Mouse (Mus musculus) liver, embryonic 14.5 days (tissue): ENCODE results near the gene Lrmda. TPM values are rescaled to one million over a fixed set of nuclear protein-coding genes. Genes with fewer than 3 reads are reported as not detected.

ENCODE experiments used
- ATAC-seq: fragments of 200-750 bp; cut with Nextera tagmentation; 2 replicates; pipeline ENCODE4 v1.8.0; 2017; ENCODE audit warnings: moderate number of reproducible peaks, mild to moderate bottlenecking, moderate library complexity; ENCODE audit not compliant: insufficient read depth
- DNase-seq, 3 experiments: peaks; one replicate each; pipeline ENCODE4 v3.0.0-alpha.2; 2012 to 2013; ENCODE audit warnings: low read depth in 3 of 3, low spot score in 3 of 3
- H3K27ac ChIP-seq: fragments of 300-500 bp; sonication (generic); 2 replicates; pipeline ENCODE4 v1.5.1; 2014; ENCODE audit warnings: moderate library complexity, mild to moderate bottlenecking, control low read depth, inconsistent platforms
- H3K27me3 ChIP-seq: fragments of 300-500 bp; sonication (generic); 2 replicates; pipeline ENCODE4 v1.6.1; 2014; ENCODE audit warnings: mild to moderate bottlenecking, low read length, moderate library complexity; ENCODE audit not compliant: control insufficient read depth, insufficient read depth
- H3K36me3 ChIP-seq: fragments of 300-500 bp; sonication (generic); replicated peaks from 2 replicates; pipeline ENCODE4 v1.6.1; 2014; ENCODE audit warnings: low read depth; ENCODE audit not compliant: control insufficient read depth, insufficient read depth
- H3K4me1 ChIP-seq, 2 experiments: fragments of 200-500 bp in 1 of 2; fragments of 300-500 bp in 1 of 2; sonication (generic) in 1 of 2; replicated peaks; 2 replicates each; pipeline ENCODE4 v1.6.1; 2012 to 2014; ENCODE audit warnings: antibody characterized with exemption in 1 of 2, inconsistent platforms in 1 of 2, low read length in 1 of 2; ENCODE audit not compliant: control insufficient read depth in 2 of 2, insufficient read depth in 2 of 2
- H3K4me2 ChIP-seq: fragments of 300-500 bp; sonication (generic); 2 replicates; pipeline ENCODE4 v1.6.1; 2014; ENCODE audit warnings: low read depth, mild to moderate bottlenecking, control low read depth, moderate library complexity
- H3K4me3 ChIP-seq, 2 experiments: fragments of 200-500 bp in 1 of 2; fragments of 300-500 bp in 1 of 2; sonication (generic) in 1 of 2; 2 replicates each; pipeline ENCODE4 v1.5.1; 2012 to 2014; ENCODE audit warnings: low read depth in 2 of 2, low read length in 2 of 2, mild to moderate bottlenecking in 2 of 2, control low read depth in 1 of 2, inconsistent platforms in 1 of 2, moderate library complexity in 1 of 2; ENCODE audit not compliant: insufficient read depth in 1 of 2
- H3K9ac ChIP-seq: fragments of 300-500 bp; sonication (generic); replicated peaks from 2 replicates; pipeline ENCODE4 v1.6.1; 2014; ENCODE audit warnings: mild to moderate bottlenecking, control low read depth, moderate library complexity
- H3K9me3 ChIP-seq: fragments of 300-500 bp; sonication (generic); 2 replicates; pipeline ENCODE4 v1.6.1; 2016; ENCODE audit warnings: low read length, mixed read lengths; ENCODE audit not compliant: control insufficient read depth
- CTCF ChIP-seq: IDR thresholded peaks from 2 replicates; pipeline ENCODE4 v1.5.1; 2016; ENCODE audit warnings: antibody characterized with exemption, low read depth, control low read depth
- EP300 ChIP-seq: IDR thresholded peaks from 2 replicates; pipeline ENCODE4 v1.6.1; 2016; ENCODE audit warnings: antibody characterized with exemption, low read depth
- whole genome bisulfite sequencing: fragments of 180-500 bp; shearing (Covaris S2); extraction: QIAGEN DNeasy Blood & Tissue Kit; methylation state at CpG from one replicate; pipeline ENCODE4 v1.1.7; 2014; ENCODE audit not compliant: insufficient replicate concordance; 5-methylcytosine and 5-hydroxymethylcytosine counted together
- polyA plus RNA-seq, 2 experiments: library from polyadenylated mRNA; depleted of rRNA in 1 of 2; stranded (reverse) in 1 of 2; unstranded in 1 of 2; fragments of >200 nt; fragmentation: Nextera tagmentation in 1 of 2; extraction: Ambion mirVana in 1 of 2; gene quantifications; 2 replicates each; pipeline versions ENCODE4 v1.2.1 to v1.2.3; 2012 to 2014

Lrmda gene
- polyA plus RNA-seq, 2 experiments = 0.18 to 0.22 TPM

DNA sequence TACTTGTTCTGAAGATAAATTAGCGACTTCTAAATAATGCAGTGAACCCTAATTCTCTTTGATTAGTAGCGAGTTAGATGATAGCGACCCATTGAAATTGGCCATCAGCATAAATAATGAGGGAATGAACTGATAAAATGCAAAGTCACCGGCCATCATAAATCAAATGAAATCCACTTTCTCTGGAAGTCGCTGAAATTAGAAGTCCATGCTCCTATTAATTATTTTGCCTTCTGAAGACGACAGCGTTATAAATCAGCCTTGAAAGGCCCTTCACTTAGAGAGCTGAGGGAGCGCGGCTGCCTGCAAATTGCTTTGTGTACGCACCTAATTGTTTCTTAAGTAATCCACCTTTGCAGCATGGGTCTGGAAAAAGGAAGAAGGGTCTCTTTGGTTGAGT, 374.1 kb downstream of the Lrmda start:
- Histone ChIP-seq H3K4me2 (no peak overlapping the region), H3K36me3 (no peaks in the 10 kb centered on the region), H3K27ac (no peak overlapping the region), H3K9ac (no peak overlapping the region), H3K9me3 (no peaks in the 10 kb centered on the region), H3K4me3 (no peak overlapping the region), H3K4me1 (no peaks in the 10 kb centered on the region), H3K27me3 (no peaks in the 10 kb centered on the region)
- TF ChIP-seq EP300 (no peak), CTCF (no peak)
- no peak for ATAC-seq
- DNase-seq = no peak
- whole genome bisulfite sequencing = 71% methylated on average over 10 of the region's 10 CpGs

DNA sequence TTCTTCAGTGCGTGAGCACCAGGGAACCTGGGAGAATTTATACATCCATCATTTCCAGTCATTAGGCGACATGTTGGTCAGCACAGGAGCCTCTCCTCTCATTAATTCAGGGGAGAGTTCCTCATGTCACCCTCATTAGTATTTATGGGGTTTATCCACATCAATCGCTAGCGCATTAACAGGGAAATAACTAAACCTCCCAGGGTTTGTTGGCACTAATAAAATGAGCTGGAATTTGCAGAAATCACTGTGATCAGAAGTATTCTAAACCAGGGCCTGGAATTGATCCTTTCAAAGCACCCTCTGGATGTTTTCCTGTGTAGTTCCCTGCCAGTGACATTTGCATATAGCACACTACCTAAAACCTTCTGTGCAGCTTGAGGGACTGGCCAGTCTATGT, 382.9 kb downstream of the Lrmda start:
- no peak overlapping the region for H3K27ac ChIP-seq
- no peak overlapping the region for H3K4me2 ChIP-seq
- no peak overlapping the region for H3K9ac ChIP-seq
- H3K9me3 ChIP-seq = no peaks in the 10 kb centered on the region
- H3K27me3 ChIP-seq = no peaks in the 10 kb centered on the region
- no peaks in the 10 kb centered on the region for H3K36me3 ChIP-seq
- H3K4me1 ChIP-seq = no peaks in the 10 kb centered on the region
- TF ChIP-seq EP300 = no peak
- no peak for TF ChIP-seq CTCF
- DNase-seq = no peak
- H3K4me3 ChIP-seq = no peak overlapping the region
- 69% methylated on average over 4 of the region's 4 CpGs for WGBS
- no peak for ATAC-seq

DNA sequence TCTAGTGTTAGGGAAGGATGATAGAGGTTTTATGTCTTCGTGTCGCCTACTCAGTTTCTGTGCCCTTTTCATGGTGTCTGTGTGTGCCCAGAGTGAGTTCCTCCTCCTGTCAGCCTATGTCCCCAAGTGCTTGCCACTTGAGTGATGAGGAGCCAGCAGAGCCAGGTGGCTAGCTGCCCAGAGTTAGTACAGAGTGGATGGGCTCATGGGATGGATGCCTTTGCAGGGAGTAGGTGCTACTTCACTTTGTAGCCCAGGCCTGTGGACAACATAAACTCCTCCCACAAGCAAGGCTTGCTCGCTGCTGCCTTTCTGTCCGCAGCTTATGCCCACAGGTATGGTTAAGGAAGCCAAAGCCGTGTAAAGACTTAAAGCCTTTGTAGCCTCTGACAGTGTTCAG, 387.1 kb downstream of the Lrmda start:
- no peak for TF ChIP-seq CTCF
- TF ChIP-seq EP300 = no peak
- Histone ChIP-seq H3K4me3 (no peak overlapping the region), H3K27ac (no peak overlapping the region), H3K4me2 (no peak overlapping the region), H3K9me3 (no peaks in the 10 kb centered on the region), H3K27me3 (no peaks in the 10 kb centered on the region), H3K36me3 (no peaks in the 10 kb centered on the region), H3K9ac (no peak overlapping the region), H3K4me1 (no peaks in the 10 kb centered on the region)
- 53% methylated on average over 5 of the region's 5 CpGs for WGBS
- DNase-seq (no peak), ATAC-seq (no peak)

DNA sequence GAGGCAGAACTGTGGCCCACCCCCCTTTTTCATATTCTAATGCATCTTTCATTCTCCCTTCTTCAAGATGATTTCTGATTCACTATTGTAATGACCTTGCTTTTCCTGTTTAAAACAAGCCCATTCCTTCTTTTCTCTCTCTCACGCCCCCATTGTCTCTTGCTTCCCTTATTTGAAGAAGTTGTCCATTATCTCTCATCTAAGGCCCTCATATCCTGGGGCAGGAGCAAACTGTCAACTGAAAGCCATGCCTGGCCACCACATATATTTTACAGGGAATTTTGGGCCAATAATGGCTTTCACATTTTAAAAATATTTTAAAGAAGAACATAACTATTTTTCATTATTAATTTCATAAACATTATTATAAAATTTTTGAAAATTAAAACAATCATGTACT, 391.3 kb downstream of the Lrmda start:
- H3K4me2 ChIP-seq = no peak overlapping the region
- WGBS = 52% methylated on average over 1 of the region's 1 CpGs
- no peak for ATAC-seq

DNA sequence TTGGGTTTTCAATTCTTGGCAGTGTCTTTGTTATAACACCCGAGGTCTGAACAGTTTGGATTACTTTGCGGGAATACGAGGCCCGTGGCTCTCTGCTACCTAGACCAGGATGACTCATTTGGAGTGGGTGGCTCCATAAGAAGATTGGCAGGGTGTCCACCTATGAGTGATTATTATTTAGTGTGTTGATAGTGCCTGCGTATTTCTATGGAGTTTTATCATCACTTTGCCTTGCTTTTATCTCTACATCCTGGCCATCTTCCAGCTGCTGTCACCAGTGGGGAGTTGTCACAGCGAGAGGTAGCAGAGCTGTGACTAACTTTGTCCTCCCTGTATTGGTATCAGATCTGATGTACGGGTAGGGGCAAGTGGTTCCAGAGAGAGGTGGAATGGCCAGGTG, 393.7 kb downstream of the Lrmda start:
- DNase-seq (no peak), ATAC-seq (no peak)
- Histone ChIP-seq H3K4me2 (no peak overlapping the region), H3K9me3 (no peaks in the 10 kb centered on the region), H3K36me3 (no peaks in the 10 kb centered on the region), H3K4me1 (no peaks in the 10 kb centered on the region), H3K27ac (no peak overlapping the region), H3K27me3 (no peaks in the 10 kb centered on the region), H3K4me3 (no peak overlapping the region), H3K9ac (no peak overlapping the region)
- WGBS = 61% methylated on average over 7 of the region's 7 CpGs
- TF ChIP-seq EP300 = no peak
- no peak for TF ChIP-seq CTCF

More for the DNA sequence above, 391.3 kb downstream of the Lrmda start:
- no peak for DNase-seq
- no peaks in the 10 kb centered on the region for H3K27me3 ChIP-seq
- H3K27ac ChIP-seq = no peak overlapping the region
- TF ChIP-seq EP300 (no peak), CTCF (no peak)
- no peak overlapping the region for H3K4me3 ChIP-seq
- no peaks in the 10 kb centered on the region for H3K36me3 ChIP-seq
- no peaks in the 10 kb centered on the region for H3K4me1 ChIP-seq
- H3K9me3 ChIP-seq = no peaks in the 10 kb centered on the region
- H3K9ac ChIP-seq = no peak overlapping the region

DNA sequence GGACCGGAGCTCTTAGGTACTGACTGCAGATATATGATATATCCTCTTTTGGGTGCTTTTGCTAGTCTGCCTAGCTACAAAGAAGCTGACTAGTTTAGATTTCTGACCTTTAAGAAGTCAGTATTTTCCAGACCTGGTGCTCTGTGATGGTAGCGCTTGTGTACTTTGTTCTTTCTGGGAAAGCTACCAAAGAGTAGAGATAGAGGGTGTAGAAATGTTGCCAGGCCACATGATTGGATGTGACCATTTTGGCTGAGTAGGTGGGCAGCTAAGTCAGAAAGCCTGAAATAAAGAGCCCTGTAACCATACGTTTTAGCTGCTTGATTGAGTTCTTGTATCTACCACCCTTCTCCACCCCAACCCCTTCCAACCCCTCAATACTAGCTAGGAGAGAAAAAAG, 398.2 kb downstream of the Lrmda start:
- no peaks in the 10 kb centered on the region for H3K9me3 ChIP-seq
- DNase-seq (no peak), ATAC-seq (no peak)
- no peak overlapping the region for H3K4me3 ChIP-seq
- WGBS = 63% methylated on average over 3 of the region's 3 CpGs
- no peaks in the 10 kb centered on the region for H3K27me3 ChIP-seq
- no peaks in the 10 kb centered on the region for H3K36me3 ChIP-seq
- no peak overlapping the region for H3K27ac ChIP-seq
- H3K4me1 ChIP-seq = no peaks in the 10 kb centered on the region
- TF ChIP-seq EP300 (no peak), CTCF (no peak)
- H3K4me2 ChIP-seq = no peak overlapping the region
- no peak overlapping the region for H3K9ac ChIP-seq
